Mouse (Mus musculus): Measurements from ENCODE around the gene Focad.

- TF ChIP-seq CTCF (IDR thresholded peaks at IDR 0.05; ENCODE audit: low read depth) (no peak), EP300 (IDR thresholded peaks at IDR 0.05; ENCODE audit: low read depth) (no peak)
These were observed 184.1 kb downstream of the Focad start for GRCm38 (mm10) chr4:88278524-88278923.
